Mouse (Mus musculus) gastrocnemius, adult 18-20 months (tissue): ENCODE measurements around the gene Cuedc1. TPM values are rescaled to one million over a fixed set of nuclear protein-coding genes. Genes with fewer than 3 reads are reported as not detected.
A peak's percentile ranks its signal among the peaks of the same experiment; 100 is the strongest.

Experiments
- DNase-seq: peaks from one replicate; pipeline ENCODE4 v3.0.0; 2021; ENCODE audit warnings: low spot score
- total RNA-seq, 2 experiments: library from RNA; stranded (reverse); gene quantifications; 2 replicates each; pipeline ENCODE4 v1.2.3; 2021

Cuedc1 gene
- total RNA-seq, 2 experiments from 2014 or later, result 95.6 to 121 TPM

DNA sequence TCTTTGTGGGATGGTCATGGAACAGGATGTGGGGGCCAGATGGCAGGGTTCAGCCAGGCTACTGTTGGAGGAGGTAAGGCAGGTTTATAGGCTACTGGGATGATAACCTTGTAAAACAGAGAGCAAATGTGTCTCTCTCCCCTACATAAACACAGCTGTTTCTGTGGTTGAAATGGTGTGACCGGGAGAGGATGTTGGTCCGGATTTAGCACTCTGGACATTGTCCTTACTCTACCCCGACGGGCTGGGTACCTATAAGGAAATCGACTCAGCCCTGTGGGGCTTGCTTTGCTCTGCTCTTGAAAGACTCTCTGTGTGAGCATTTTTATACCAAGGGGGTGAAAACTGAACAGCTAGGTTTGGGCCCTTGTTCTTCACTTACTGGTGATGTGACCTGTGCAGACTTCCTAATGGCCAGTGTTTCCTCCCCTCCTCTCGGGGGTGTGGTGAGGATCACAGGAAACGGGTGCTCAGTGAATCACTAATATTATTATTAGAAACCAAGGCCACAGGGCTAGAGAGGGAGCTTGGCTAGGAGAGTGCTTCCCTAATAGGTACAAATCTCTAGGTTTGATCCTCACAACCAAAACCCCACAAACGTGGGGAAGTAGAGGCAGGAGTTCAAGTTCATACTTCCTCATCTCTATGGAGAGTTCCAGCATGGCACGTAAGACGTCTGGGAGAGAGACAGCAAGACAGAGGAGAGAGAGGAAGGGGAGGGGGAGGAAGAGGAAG is 19.7 kb downstream of the Cuedc1 start:
- peak; percentile 52 for DNase-seq

DNA sequence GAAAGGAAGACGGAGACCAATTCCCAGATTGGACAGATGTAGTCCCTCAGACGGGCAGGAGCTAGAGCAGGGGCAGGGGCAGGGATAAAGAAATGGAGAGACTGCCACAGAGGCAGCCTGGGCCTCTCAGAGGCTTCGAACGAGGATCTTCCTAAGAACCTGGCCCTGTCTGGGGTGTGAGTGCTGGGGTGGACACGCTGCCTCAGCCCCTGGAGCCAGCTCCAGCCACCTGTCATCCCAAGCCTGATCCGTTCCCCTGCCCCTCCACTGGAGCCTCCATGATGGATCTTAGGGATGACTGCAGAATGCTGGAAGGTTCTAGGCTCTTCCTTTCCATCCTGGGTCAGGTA is 20.2 kb downstream of the Cuedc1 start:
- no peak for DNase-seq

DNA sequence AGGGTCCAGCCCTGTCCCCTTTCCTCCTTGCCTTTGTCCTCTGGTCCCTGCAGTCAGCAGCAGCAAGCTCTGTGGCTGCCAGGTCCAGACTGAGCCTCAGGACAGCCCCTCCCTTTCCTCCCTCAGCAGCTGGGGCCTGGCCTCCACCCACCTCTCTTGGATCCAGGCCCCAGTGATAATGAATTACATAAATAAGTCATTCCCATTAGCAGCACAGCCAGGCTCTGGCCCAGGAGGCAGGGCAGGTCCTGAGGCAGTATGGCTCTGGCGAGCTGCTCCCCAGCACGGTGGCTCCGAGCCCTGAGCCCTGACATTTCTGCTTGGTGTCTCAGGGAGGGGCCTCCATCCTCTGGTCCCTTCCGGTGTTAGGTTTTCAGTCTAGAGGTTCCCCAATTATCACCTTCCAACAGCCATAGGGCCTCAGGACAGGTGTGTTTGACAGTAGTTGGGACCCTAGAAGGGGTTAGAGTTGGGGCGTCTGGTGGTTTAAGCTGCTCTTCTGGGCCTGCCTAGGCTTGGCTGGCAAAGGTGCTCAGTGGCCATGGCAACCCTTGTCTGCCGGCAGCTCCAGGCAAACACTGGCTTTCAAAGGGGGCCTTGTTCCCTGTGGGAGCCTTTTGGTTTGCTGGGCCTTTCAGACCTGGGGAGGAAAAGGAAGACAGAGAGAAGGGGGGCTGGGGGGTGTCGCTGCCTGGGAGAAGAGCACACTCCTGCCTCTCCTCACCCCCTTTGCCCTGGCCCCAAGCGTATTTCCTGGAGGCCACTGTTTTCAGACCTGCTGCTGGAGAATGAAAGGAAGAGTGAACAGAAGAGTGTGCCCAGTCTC is 21.2 kb downstream of the Cuedc1 start:
- peak; percentile 91 for DNase-seq

DNA sequence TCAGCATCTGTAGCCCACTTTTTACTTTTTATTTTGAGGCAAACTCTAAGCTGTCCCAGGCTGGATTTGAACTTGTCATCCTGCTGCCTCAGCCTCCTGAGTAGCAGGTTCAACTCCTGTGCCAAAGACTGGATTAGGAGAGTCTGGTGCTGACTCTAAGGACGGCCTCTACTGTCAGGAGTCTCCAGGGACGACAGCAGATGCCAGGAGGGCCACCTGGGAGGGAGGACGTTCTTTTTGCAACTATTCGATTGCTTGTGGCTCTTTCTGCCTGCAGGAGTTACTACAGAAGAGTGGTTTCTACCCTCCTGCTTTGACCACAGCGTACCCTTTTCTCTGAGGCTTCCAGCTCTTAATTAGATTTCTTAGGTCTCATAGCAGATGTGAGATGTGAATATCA is 24.7 kb downstream of the Cuedc1 start:
- no peak for DNase-seq

DNA sequence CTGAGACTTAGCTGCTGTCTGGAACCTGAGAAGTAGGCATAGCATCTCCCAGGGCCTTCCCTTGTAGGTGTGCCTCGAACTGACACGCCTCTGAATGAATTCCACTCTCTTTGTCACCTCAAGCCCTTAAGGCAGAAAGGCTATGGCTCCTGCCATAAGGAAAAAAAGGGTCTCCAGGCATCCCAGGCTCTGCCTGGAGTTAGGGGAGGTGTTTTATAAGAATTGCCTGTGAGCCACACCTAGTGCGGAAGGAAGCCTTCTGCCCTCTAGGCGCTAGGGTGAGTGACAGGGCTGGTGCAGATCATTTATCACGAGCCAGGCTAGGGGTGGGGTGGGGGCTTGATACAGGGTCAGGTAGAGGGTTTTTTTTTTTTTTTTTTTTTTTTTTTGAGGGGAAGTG is 25.2 kb downstream of the Cuedc1 start:
- no peak for DNase-seq

DNA sequence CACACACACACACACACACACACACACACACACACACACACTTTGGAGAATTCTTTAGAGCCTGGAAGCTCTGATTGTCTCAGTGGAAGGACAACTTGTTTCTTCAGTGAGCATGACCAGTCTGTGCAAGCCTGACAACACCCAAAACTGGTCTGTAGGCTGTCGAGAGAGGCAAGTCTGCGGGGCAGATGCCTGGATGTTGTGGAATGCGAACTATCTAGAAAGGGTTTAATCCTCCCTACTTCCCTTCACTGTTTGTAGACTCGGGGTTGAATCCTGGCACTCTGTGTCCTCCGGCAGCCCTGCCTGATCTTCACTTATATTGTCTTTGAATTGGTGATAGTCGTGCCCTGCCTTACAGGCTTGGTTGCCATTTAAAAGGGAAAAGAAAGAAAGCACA is 25.9 kb downstream of the Cuedc1 start:
- DNase-seq, result no peak

DNA sequence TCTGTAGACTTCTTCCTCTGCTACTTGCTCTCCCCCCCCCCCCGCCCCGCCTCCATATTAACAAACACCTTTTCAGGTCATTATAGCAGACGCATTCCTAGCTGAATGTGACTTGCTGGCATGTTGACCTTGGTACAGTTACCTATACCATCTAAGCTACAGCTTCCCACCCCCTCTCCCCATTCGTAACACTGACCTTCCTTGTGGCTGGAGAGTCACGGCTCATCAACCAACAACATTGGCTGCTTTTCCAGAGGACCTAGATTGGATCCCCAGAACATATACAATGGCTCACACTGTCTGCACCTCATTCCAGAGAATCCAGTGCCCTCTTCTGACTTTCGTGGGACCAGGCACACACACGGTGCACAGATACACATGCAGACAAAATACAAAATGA is 27.6 kb downstream of the Cuedc1 start:
- DNase-seq, result no peak

DNA sequence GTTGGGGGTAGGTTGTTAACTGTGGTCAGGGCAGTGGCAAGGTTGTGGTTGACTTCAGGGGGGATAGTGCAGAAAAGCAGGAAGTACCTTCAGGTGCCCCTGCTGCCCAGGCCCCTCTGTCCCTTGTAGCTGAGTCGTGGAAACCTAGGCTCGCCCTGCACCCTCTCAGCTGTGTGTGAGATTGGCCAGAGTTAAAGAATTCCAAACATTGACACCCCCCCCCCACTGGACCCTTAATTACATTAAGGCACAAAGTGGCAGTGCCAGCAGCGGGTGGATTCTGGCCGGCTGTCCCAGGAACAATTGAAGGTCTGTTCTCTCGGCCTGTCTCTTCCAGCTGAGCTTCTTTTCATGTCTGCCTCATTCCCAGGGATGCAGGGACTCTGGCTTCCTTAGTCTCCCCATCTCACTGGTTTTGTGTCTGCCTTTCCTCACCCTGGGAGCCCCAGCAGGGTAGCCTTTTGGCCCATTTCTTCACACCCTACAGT is 28.5 kb downstream of the Cuedc1 start:
- no peak for DNase-seq

DNA sequence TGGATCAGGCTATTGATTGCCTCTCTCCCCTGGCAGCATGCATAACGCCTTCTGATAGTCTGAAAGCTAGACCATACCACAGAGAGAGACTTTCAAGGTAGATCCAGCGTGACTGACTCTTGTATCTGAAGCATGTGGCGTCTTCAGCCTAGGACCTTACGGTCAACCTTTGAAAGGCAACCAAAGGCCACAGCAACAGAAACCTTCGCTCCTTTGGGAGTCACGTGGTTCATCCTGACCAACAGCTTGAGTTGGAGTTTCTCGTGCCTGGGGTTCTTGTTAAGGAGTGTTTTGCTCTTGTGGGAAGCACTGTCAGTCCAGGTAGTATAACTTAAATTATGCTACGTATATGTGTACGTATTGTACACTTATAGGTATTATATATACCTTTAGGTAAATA is 30.6 kb downstream of the Cuedc1 start:
- DNase-seq, result no peak

DNA sequence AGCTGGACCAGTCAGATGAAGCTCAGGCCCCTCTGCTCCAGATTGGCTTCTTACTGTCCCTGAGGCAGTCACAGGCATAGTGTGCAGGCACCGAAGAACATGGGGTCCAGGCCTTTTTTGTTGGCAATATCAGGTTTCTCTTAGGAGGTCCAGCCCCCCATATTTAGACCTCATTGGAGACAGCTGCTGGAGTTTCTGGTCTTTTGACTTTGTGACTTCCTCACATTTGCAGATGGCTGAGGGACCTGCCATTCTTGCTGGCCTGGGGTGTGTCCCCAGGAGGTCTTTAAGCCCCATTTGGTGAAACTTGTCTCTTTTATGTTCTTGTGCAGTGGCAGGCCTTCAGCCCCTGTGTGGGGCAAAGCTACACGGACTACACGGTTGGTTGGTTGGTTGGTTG is 31.4 kb downstream of the Cuedc1 start:
- no peak for DNase-seq

DNA sequence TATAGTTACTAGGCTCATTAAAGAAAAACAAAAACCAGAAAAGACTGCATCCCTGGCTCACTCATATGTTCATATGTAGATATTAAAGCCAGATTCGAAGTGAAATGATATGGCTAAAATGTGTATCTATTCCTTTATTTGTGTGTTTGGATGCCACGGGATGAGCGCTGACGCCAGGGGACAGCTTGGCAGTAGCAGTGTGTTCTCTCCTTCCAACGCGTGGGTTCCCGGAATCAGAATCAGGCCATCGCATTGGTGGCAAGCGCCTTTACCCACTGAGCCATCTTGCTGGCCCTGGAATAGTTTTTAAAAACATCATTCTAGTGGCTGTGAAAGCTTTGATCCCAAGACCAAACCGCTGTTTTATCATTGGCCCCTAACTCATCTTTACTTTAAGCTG is 32.1 kb downstream of the Cuedc1 start:
- DNase-seq, result peak; percentile 56

DNA sequence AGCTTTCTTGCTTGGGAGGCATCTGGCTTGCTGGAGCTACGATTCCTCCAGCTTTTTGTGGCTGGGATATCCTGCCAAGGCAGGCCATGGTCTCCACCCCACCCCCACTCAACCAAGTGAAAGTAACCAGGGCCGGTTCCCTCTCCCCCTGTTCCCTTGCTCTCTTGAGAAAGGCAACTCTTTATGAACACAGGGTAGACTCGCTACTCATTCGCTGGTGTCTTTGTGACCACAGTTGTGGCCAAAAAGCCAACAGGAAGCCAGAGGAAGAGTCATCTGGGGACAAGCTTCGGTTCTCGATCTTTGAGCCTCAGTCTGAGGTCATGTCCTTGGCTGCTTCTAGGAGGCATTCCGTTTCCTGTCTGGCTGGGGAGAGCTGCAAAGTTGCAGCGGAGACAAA is 34.0 kb downstream of the Cuedc1 start:
- DNase-seq, result peak; percentile 86

DNA sequence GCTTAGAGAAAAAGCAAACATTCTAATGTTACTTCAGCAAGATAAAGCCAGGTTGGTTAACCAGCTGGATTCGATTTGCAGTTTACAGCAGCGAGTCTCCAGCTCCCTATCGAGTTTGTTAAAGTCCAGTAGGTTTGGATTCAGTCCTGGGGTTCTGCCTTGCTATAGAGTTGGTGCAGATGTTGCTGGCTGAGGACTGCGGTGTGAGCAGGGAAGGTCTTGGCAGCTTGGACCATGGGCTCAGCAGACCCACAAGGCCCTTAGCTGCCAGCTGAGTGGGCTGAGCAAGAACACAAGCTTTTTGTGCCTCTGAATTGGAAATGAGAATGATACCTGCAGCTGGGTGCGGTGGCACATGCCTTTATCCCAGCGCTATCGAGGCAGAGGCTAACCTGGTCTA is 37.4 kb downstream of the Cuedc1 start:
- no peak for DNase-seq

DNA sequence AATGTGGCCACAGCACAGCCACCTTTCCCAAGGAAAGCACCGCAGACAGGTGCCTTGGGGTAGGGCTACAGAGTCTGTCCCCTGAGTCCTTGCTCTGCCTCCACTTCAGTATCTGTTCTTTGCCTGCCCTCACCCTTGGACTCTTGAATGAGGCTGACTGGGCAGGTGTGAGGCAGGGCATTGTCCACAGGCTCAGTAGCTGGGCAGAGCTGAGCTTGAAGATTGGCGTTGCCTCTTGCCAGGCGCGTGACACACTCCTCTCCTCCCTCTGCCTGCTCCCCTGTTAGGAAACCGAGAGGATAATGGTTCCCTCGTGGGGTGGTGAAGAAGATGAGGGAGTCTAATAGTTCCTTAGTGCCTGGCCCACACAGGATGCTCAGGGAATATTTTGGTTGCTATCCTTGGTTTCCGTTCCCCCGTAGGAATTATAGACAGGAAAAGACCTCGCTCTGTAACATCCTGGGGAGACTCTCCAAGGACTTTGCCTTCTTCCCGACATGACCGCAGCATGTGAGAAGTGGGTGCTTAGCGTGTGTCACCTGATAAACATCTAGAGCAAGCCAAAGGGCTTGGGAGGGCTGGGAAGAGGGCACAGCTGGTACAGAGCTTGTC is 40.1 kb downstream of the Cuedc1 start:
- DNase-seq, result no peak

DNA sequence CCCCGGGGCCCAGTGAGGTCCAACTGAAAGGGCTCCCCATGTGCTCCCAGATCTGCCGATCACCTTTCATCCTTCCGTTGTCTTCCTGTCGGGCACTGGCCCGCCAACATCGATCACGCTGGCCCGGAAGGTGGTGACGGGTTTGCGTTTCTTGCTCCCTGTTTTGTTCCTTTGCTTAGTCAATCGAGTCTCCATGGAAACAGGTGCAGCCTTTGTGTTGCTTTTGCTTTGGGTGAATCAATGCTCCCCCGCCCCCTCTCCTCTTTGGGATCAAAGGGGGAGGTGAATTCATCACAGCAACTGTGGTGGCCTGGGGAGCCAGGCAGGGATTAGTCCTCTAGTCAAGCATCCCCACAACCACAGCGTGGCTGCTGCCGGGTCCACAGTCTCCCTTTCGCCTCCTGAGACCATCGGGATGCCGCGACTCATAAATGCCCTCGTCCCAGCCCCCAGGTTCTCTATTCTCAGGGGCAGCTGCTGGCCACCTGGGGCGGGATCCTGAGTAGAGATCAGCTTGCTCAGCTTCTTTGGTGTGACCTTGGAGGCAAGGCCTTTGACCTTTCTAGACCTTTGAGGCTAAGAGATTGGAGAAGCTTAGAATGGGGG is 41.5 kb downstream of the Cuedc1 start:
- DNase-seq, result no peak

DNA sequence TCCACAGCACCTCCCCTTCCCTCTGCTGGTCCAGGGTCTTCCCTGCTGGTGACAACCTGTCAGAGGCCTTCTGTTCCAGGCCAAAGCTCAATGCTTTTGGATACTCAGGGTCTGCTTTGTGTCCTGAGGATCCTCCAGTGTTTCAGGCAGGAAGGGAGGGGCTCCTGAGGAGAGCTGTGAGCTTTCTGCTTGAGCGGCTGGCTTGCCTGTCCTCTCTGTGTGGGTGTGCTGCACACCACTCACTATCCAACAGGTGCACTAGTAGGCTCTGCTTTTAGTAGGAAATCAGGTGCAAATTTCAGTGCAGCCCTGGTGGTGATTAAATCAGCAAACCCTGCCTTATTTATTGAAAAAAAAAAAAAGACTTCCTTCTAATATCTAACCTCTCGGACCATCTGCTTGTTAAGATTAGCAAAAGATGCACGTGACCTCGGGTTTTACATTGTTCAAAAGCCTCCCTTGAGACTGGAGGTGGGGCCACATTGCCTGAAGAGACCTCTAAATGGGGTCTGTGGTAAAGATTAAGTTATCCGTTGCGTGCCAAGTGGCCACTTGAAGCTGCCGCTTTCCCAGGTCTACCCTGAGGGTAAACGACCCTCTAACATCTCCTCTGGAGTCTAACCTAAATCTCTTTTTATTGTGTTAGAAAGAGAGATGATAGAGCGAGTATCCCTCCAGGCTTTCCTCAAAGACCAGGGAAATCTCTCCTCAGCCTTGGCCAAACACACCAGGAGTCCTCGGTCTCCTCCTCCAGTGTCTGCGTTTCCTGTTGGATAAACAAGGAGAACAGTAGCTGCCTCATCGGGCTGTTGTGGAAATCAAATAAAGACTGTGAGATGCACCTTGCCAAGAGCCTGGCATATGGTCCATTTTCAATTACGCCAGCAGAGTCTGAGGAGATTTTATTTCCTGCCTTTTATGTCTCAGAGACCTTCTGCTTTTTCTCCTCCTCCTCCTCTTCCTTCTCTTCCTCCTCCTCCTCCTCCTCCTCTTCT is 42.5 kb downstream of the Cuedc1 start:
- DNase-seq, result no peak

DNA sequence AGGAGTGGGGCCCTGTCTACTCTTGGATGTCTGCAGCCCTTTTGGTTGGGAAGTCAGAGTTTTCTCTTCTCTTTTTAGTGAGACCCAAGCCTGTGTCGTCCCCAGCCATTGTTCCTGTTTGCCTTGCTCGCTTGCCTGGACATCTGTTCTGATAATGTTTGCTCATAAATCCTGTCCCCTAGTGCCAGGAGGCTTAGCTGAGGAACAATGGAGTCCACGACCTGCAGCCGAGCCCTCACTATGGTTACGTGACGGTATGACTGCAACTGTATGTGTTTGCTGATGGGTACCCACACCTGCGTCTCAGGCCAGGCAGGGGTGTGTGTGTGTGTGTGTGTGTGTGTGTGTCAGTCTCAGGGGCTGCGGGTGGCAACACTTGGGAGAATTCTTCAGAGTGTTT is 44.5 kb downstream of the Cuedc1 start:
- DNase-seq, result no peak

DNA sequence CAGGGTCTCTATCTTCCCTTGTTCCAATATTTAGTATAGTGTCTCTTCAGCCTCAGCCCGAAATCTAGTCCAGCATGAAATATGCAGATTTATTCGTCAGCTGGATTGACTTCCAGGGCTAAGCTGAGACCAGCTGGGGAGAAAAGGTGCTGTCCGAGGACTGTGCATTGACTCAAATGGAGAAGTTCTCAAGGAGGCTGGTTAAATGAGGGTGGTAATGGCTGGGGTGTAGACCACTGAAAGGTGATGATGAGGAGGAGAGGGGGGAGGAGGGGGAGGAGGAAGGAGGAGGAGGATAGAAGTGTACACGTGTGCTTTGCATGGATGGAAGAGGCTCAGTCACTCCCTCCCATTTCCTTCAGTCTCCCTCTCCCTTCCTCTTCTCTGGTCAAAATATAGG is 46.2 kb downstream of the Cuedc1 start:
- DNase-seq, result no peak

DNA sequence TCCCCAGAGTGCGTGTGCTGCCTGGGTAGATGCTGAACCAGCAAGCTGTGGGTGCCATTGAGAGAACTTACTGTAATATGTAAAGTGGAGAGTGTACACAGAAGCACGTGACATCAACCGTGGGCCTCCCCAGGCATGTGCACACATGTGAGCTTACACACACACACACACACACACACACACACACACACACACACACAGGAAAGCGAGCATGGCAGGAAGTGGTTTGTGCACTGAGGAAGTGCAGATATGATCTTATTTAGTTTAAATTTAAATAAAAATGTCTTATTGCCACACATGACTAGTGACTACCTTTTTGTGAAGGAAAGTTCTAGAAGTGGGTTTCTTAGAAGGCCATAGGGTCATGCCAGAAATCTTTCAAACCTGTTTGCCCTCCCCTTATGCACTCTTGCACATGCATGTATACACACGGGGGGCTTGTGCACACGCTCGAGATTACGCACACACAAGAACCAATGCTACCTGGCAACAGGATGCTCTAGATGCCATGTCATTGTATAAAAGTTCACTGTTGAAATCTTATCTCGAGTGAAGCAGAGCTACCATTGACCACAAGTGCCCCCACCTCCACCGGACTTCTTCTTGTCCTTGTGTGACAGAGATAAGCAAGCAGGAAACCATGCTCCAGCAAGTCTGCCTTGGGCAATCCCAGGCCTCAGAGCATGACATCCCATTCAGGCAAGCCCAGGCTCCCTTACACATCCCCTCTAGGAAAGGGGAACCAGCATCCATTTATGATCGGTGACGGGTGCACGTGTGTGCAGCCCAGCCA is 47.6 kb downstream of the Cuedc1 start:
- no peak for DNase-seq
